Mouse (Mus musculus): Measurements from ENCODE around the gene Bglap2. TPM values are rescaled to one million over a fixed set of nuclear protein-coding genes. Genes with fewer than 3 reads are reported as not detected.

Gene Bglap2
- polyA plus RNA-seq, 1 experiment: 3.8 TPM

GRCm38 (mm10) chr3:88361612-88362313 lies 16.7 kb downstream of the Bglap2 start:
- H3K27me3 ChIP-seq (ENCODE audit: control insufficient read depth, insufficient read depth, low read length): no peaks in the 10 kb centered on the region
- no peak for TF ChIP-seq POLR2A (IDR thresholded peaks at IDR 0.05; ENCODE audit: control insufficient read depth, extremely low read depth, insufficient read depth, low read length, poor library complexity)
- no peak for TF ChIP-seq CTCF (IDR thresholded peaks at IDR 0.05; ENCODE audit: borderline replicate concordance, control insufficient read depth, extremely low read depth, insufficient read depth, low read length, poor library complexity)
- peaks cover 28% of the 10 kb centered on the region for H3K36me3 ChIP-seq (ENCODE audit: control insufficient read depth, insufficient read depth, low read length)
- H3K4me3 ChIP-seq (ENCODE audit: control insufficient read depth, insufficient read depth, low read length): no peak overlapping the region
- 98% methylated on average over 2 of the region's 2 CpGs for WGBS
- peaks cover 25% of the 10 kb centered on the region for H3K4me1 ChIP-seq (replicated peaks; ENCODE audit: control insufficient read depth, insufficient read depth, low read length)
- no peak overlapping the region for H3K27ac ChIP-seq (ENCODE audit: control insufficient read depth, insufficient read depth, low read length)
- no peak for DNase-seq

- Histone ChIP-seq H3K4me1 (replicated peaks; ENCODE audit: control insufficient read depth, insufficient read depth, low read length) (peaks cover 24% of the 10 kb centered on the region), H3K4me3 (ENCODE audit: control insufficient read depth, insufficient read depth, low read length) (no peak overlapping the region), H3K27me3 (ENCODE audit: control insufficient read depth, insufficient read depth, low read length) (no peaks in the 10 kb centered on the region), H3K27ac (ENCODE audit: control insufficient read depth, insufficient read depth, low read length) (no peak overlapping the region), H3K36me3 (ENCODE audit: control insufficient read depth, insufficient read depth, low read length) (peaks cover 34% of the 10 kb centered on the region)
- TF ChIP-seq CTCF (IDR thresholded peaks at IDR 0.05; ENCODE audit: borderline replicate concordance, control insufficient read depth, extremely low read depth, insufficient read depth, low read length, poor library complexity) (no peak), POLR2A (IDR thresholded peaks at IDR 0.05; ENCODE audit: control insufficient read depth, extremely low read depth, insufficient read depth, low read length, poor library complexity) (no peak)
- DNase-seq: peak; percentile 17
- 22% methylated on average over 6 of the region's 6 CpGs for WGBS
These were observed 17.4 kb downstream of the Bglap2 start for GRCm38 (mm10) chr3:88361096-88361495.

DNA sequence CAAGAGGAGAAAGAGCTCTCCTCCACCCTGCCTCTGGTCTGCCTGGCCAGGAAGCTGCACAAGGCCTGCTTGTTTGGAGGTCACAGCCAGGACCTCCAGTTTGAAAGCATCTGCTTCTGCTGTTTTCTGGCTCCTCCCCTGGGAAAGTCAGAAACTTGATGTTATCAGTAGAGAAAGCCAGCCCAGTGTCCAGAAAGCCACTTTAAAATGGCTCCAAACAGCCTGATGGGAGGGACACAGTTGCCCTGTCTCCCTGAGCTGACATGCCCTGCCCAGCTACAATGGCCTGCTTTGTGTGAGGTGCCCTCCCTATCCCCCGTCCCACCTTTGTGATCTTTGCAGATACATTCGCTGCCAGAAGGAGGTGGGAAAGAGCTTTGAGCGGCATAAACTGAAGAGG lies 18.5 kb downstream of the Bglap2 start:
- DNase-seq: no peak
- peaks cover 18% of the 10 kb centered on the region for H3K4me1 ChIP-seq (replicated peaks; ENCODE audit: control insufficient read depth, insufficient read depth, low read length)
- H3K4me3 ChIP-seq (ENCODE audit: control insufficient read depth, insufficient read depth, low read length): no peak overlapping the region
- H3K27me3 ChIP-seq (ENCODE audit: control insufficient read depth, insufficient read depth, low read length): no peaks in the 10 kb centered on the region
- 69% methylated on average over 3 of the region's 3 CpGs for WGBS
- TF ChIP-seq POLR2A (IDR thresholded peaks at IDR 0.05; ENCODE audit: control insufficient read depth, extremely low read depth, insufficient read depth, low read length, poor library complexity) (no peak), CTCF (IDR thresholded peaks at IDR 0.05; ENCODE audit: borderline replicate concordance, control insufficient read depth, extremely low read depth, insufficient read depth, low read length, poor library complexity) (no peak)
- no peak overlapping the region for H3K27ac ChIP-seq (ENCODE audit: control insufficient read depth, insufficient read depth, low read length)
- H3K36me3 ChIP-seq (ENCODE audit: control insufficient read depth, insufficient read depth, low read length): peaks cover 46% of the 10 kb centered on the region

DNA sequence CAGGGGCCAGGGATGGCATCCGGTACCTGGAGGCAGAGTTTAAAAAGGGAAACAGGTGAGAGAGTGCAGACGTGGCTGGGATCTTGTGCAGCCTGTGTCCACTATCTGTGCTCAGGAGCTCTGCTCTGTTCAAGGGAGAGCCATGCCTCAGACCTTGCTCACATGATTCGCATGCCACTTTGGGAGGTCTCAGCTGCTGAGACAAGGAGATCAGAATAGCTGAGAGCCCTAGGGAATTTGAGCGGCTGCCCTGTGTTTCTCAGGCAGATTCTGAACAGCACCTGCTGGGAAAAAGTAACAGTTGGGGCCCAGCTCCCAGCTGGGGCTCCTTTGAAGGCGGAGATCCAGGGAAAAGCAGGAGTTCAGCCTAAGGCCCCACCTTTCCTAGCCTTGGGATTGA lies 18.9 kb downstream of the Bglap2 start:
- no peak overlapping the region for H3K4me3 ChIP-seq (ENCODE audit: control insufficient read depth, insufficient read depth, low read length)
- no peak for TF ChIP-seq CTCF (IDR thresholded peaks at IDR 0.05; ENCODE audit: borderline replicate concordance, control insufficient read depth, extremely low read depth, insufficient read depth, low read length, poor library complexity)
- TF ChIP-seq POLR2A (IDR thresholded peaks at IDR 0.05; ENCODE audit: control insufficient read depth, extremely low read depth, insufficient read depth, low read length, poor library complexity): no peak
- 92% methylated on average over 5 of the region's 5 CpGs for WGBS
- H3K27me3 ChIP-seq (ENCODE audit: control insufficient read depth, insufficient read depth, low read length): no peaks in the 10 kb centered on the region
- DNase-seq: no peak
- H3K27ac ChIP-seq (ENCODE audit: control insufficient read depth, insufficient read depth, low read length): no peak overlapping the region
- H3K36me3 ChIP-seq (ENCODE audit: control insufficient read depth, insufficient read depth, low read length): peaks cover 50% of the 10 kb centered on the region
- H3K4me1 ChIP-seq (replicated peaks; ENCODE audit: control insufficient read depth, insufficient read depth, low read length): peaks cover 18% of the 10 kb centered on the region

GRCm38 (mm10) chr3:88354396-88355165 lies 23.9 kb downstream of the Bglap2 start:
- H3K27me3 ChIP-seq (ENCODE audit: control insufficient read depth, insufficient read depth, low read length): no peaks in the 10 kb centered on the region
- DNase-seq: no peak
- peaks cover 95% of the 10 kb centered on the region for H3K36me3 ChIP-seq (ENCODE audit: control insufficient read depth, insufficient read depth, low read length)
- H3K4me1 ChIP-seq (replicated peaks; ENCODE audit: control insufficient read depth, insufficient read depth, low read length): no peaks in the 10 kb centered on the region
- TF ChIP-seq POLR2A (IDR thresholded peaks at IDR 0.05; ENCODE audit: control insufficient read depth, extremely low read depth, insufficient read depth, low read length, poor library complexity): no peak
- TF ChIP-seq CTCF (IDR thresholded peaks at IDR 0.05; ENCODE audit: borderline replicate concordance, control insufficient read depth, extremely low read depth, insufficient read depth, low read length, poor library complexity): no peak
- no peak overlapping the region for H3K4me3 ChIP-seq (ENCODE audit: control insufficient read depth, insufficient read depth, low read length)
- H3K27ac ChIP-seq (ENCODE audit: control insufficient read depth, insufficient read depth, low read length): no peak overlapping the region
- WGBS: 99% methylated on average over 8 of the region's 8 CpGs

- Histone ChIP-seq H3K4me1 (replicated peaks; ENCODE audit: control insufficient read depth, insufficient read depth, low read length) (no peaks in the 10 kb centered on the region), H3K36me3 (ENCODE audit: control insufficient read depth, insufficient read depth, low read length) (peaks cover 97% of the 10 kb centered on the region), H3K4me3 (ENCODE audit: control insufficient read depth, insufficient read depth, low read length) (no peak overlapping the region), H3K27me3 (ENCODE audit: control insufficient read depth, insufficient read depth, low read length) (no peaks in the 10 kb centered on the region), H3K27ac (ENCODE audit: control insufficient read depth, insufficient read depth, low read length) (no peak overlapping the region)
- DNase-seq: no peak
- WGBS: 97% methylated on average over 9 of the region's 9 CpGs
- no peak for TF ChIP-seq CTCF (IDR thresholded peaks at IDR 0.05; ENCODE audit: borderline replicate concordance, control insufficient read depth, extremely low read depth, insufficient read depth, low read length, poor library complexity)
- no peak for TF ChIP-seq POLR2A (IDR thresholded peaks at IDR 0.05; ENCODE audit: control insufficient read depth, extremely low read depth, insufficient read depth, low read length, poor library complexity)
These were observed 25.6 kb downstream of the Bglap2 start for GRCm38 (mm10) chr3:88352907-88353306.
